18 mouse cellular contexts compared by ENCODE assay signal in genomic region chr13:60719581-60719980, GRCm38 (mm10).
"Had no signal": no experiment of that assay in that cellular context is flagged by ENCODE, and none has a peak within 500 bp of the region (broad histone marks: within the 10 kb centered on the region; RNA-seq: fewer than 3 reads in every experiment).

No protein-coding gene starts in this region.

- DNase-seq: kidney, adult 18-20 months; kidney, adult 9 months; kidney, postnatal 14 days; liver; retina, postnatal 1 day; right cerebral cortex, postnatal 25 days; thymus, adult 18-20 months; thymus, postnatal 36 days had no signal

- H3K4me2 ChIP-seq: limb, embryonic 13.5 days; liver, embryonic 12.5 days; liver, embryonic 15.5 days; midbrain, embryonic 13.5 days; neural tube, embryonic 12.5 days; neural tube, embryonic 15.5 days had no signal

- H3K4me3 ChIP-seq: limb, embryonic 10.5 days; limb, embryonic 13.5 days; liver, embryonic 12.5 days; liver, embryonic 15.5 days; midbrain, embryonic 13.5 days; neural tube, embryonic 12.5 days; neural tube, embryonic 15.5 days had no signal

- H3K9me3 ChIP-seq: limb, embryonic 10.5 days; limb, embryonic 13.5 days; liver, embryonic 12.5 days; liver, embryonic 15.5 days; midbrain, embryonic 13.5 days; neural tube, embryonic 12.5 days; neural tube, embryonic 15.5 days had no signal

- H3K27ac ChIP-seq: limb, embryonic 10.5 days; limb, embryonic 13.5 days; liver, embryonic 12.5 days; liver, embryonic 15.5 days; macrophage; midbrain, embryonic 13.5 days; neural tube, embryonic 12.5 days; neural tube, embryonic 15.5 days had no signal

- H3K4me1 ChIP-seq: limb, embryonic 10.5 days; limb, embryonic 13.5 days; liver, embryonic 12.5 days; liver, embryonic 15.5 days; midbrain, embryonic 13.5 days; neural tube, embryonic 12.5 days; neural tube, embryonic 15.5 days had no signal

- H3K27me3 ChIP-seq: limb, embryonic 13.5 days; liver, embryonic 12.5 days; liver, embryonic 15.5 days; midbrain, embryonic 13.5 days; neural tube, embryonic 12.5 days; neural tube, embryonic 15.5 days had no signal

- H3K9ac ChIP-seq: limb, embryonic 13.5 days; liver, embryonic 12.5 days; liver, embryonic 15.5 days; midbrain, embryonic 13.5 days; neural tube, embryonic 12.5 days; neural tube, embryonic 15.5 days had no signal

- ATAC-seq: inflammation-experienced regulatory T-cells, adult 6 months; intestine, embryonic 16.5 days; liver, embryonic 12.5 days; midbrain, embryonic 13.5 days had no signal
